Mouse (Mus musculus) cortical plate, adult 2 months (tissue): ENCODE measurements around the gene Ralbp1.

ENCODE experiments used
- CTCF ChIP-seq: fragments of 200-500 bp; IDR thresholded peaks from 2 replicates; pipeline ENCODE4 v1.5.1; 2011; ENCODE audit warnings: mild to moderate bottlenecking, control low read depth, low read length; ENCODE audit not compliant: insufficient read depth; ENCODE audit errors: extremely low read depth
- POLR2A ChIP-seq: fragments of 200-500 bp; IDR thresholded peaks from 2 replicates; pipeline ENCODE4 v1.6.1; 2011; ENCODE audit warnings: mild to moderate bottlenecking, low read length, control low read depth; ENCODE audit not compliant: insufficient read depth; ENCODE audit errors: extremely low read depth

DNA sequence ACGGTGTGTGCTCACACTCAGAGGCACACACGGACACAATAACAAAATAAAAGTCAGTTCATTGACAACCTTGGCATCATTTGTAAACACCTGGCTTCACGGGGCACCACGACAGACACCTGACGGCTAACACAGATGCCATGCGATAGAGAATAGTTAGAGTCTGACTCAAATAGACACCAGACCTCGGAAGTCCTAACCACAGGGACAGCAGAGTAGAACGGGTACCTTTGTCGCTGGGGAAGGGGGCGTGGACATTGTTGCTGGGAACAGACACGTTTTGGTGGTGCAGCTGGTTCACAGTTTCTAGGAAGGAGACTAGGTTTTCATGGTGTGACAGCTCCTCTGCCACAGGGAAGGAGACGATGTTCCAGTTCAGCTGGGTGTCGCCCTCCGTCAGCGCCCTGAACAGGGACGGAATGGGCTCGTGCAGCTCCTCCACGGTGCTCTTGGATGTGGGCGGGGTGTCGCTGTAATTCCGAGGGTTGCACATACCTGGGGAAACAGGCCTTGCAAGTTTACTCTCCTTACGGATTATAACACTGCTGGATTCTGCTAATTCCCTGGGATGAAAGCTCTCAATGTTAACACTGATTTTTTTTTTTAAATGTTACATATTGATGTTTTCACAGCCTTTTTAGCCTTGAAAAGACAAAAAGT, 43.9 kb upstream of the Ralbp1 start:
- no peak for TF ChIP-seq POLR2A
- TF ChIP-seq CTCF: no peak
